Mouse (Mus musculus) neural tube, embryonic 14.5 days (tissue): ENCODE measurements around the gene Gng3. TPM values are rescaled to one million over a fixed set of nuclear protein-coding genes. Genes with fewer than 3 reads are reported as not detected.
"Not testable (repeated sequence)": the region's sequence is repeated elsewhere in the genome, so short reads cannot be mapped to it uniquely, and the experiment has no call there.

Source experiments
- ATAC-seq: fragments of 200-750 bp; cut with Nextera tagmentation; 2 replicates; pipeline ENCODE4 v1.8.0; 2017; ENCODE audit warnings: low read depth, mild to moderate bottlenecking, moderate TSS enrichment, moderate library complexity
- H3K27ac ChIP-seq: fragments of 300-500 bp; sonication (generic); 2 replicates; pipeline ENCODE4 v1.5.1; 2014; ENCODE audit warnings: low read depth, mild to moderate bottlenecking, control low read depth, low read length, moderate library complexity, mixed read lengths
- H3K27me3 ChIP-seq: fragments of 300-500 bp; sonication (generic); 2 replicates; pipeline ENCODE4 v1.6.1; 2014; ENCODE audit warnings: low read length; ENCODE audit not compliant: control insufficient read depth, insufficient read depth
- H3K36me3 ChIP-seq: fragments of 300-500 bp; sonication (generic); 2 replicates; pipeline ENCODE4 v1.6.1; 2014; ENCODE audit warnings: low read length, mixed read lengths; ENCODE audit not compliant: control insufficient read depth, insufficient read depth
- H3K4me1 ChIP-seq: fragments of 300-500 bp; sonication (generic); 2 replicates; pipeline ENCODE4 v1.6.1; 2014; ENCODE audit warnings: low read length; ENCODE audit not compliant: control insufficient read depth, insufficient read depth
- H3K4me2 ChIP-seq: fragments of 300-500 bp; sonication (generic); 2 replicates; pipeline ENCODE4 v1.6.1; 2014; ENCODE audit warnings: mild to moderate bottlenecking, low read depth, low read length, control low read depth
- H3K4me3 ChIP-seq: fragments of 300-500 bp; sonication (generic); 2 replicates; pipeline ENCODE4 v1.5.1; 2014; ENCODE audit warnings: low read depth, low read length, control low read depth, mixed read lengths
- H3K9ac ChIP-seq: fragments of 300-500 bp; sonication (generic); replicated peaks from 2 replicates; pipeline ENCODE4 v1.6.1; 2014; ENCODE audit warnings: low read depth, mild to moderate bottlenecking, control low read depth, low read length, mixed read lengths
- H3K9me3 ChIP-seq: fragments of 300-500 bp; sonication (generic); 2 replicates; pipeline ENCODE4 v1.6.1; 2016; ENCODE audit warnings: low read length; ENCODE audit not compliant: control insufficient read depth
- WGBS: fragments of 180-500 bp; shearing (Covaris S2); extraction: QIAGEN DNeasy Blood & Tissue Kit; methylation state at CpG from one replicate; pipeline ENCODE4 v1.1.7; 2014; 5-methylcytosine and 5-hydroxymethylcytosine counted together
- polyA plus RNA-seq: library from polyadenylated mRNA; unstranded; fragments of >200 nt; fragmentation: Nextera tagmentation; extraction: Ambion mirVana; gene quantifications from 2 replicates; pipeline ENCODE4 v1.2.1, GENCODE M21; 2014

The Gng3 gene
- polyA plus RNA-seq, 1 experiment from 2014 or later = 608 TPM

DNA sequence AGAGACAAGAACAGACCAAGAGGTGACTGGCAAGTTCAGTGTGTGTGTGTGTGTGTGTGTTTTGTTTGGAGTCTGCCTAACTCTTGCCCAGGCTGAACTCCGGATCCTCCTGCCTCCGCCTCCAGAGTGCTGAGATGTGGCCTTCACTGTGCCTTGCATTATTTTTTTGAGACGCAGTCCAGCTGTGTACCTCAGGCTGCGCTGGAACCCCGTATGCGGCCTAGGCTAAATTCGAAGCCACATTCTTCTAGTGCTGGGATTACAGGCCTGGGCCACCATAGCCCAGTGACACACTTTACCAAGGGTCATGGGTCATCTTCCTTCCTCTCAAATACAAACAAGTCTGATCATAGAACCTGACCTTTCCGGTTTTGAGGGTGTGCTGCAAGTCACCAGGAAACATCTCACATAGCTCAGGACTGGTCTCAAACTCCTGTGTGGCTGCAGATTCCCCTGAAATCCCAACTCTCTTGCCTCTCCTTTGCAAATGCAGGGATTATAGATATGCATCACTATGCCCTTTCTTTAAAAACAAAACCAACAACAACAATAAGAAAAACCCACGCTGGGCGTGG lies 33.4 kb upstream of the Gng3 start:
- 80% methylated on average over 10 of the region's 10 CpGs for WGBS
- Histone ChIP-seq H3K27ac (no peak overlapping the region), H3K4me1 (peaks cover 11% of the 10 kb centered on the region), H3K4me2 (peak overlapping the region; percentile 90), H3K4me3 (peak overlapping the region; percentile 98), H3K27me3 (no peaks in the 10 kb centered on the region; the same call in 1 of the 2 replicates), H3K9me3 (no peaks in the 10 kb centered on the region), H3K9ac (peak overlapping the region; percentile 97), H3K36me3 (peaks cover 34% of the 10 kb centered on the region)
- no peak for ATAC-seq

DNA sequence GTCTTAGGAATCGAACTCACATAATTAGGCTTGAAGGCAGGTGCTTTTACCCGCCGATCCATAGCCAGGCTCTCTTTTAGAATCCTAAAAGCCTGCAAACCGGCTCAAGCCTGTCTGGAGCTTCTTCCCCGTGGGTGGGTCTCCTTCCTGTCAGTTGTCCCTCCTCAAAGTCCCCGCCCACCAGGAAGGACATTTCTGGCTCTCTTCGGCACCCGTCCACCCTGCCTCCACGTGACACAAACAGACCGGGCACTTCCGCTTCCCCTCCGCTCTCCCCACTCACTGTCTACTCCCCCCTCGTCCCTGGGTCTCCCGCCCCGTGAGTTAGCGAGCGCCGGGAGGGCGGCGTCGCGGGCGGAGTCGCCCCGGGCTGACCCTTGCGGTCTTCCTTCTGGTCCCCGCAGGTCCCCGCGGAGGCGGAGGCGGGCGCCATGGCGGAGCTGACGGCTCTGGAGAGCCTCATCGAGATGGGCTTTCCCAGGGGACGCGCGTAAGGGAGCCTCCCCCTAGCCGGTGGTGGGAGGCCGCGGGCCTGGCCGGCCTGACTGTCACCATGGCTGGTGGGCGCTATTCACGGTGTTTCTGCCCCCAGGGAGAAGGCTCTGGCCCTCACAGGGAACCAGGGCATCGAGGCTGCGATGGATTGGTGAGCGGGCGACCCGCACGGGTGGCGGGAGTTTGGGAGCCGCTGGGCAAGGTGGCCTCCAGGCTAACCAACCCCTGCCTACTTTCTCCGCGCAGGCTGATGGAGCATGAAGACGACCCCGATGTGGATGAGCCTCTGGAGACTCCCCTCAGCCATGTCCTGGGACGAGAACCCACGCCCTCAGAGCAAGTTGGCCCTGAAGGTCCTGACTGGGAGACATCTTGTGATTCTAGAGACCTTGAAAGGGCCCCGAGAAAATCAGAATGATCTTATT lies 32.5 kb upstream of the Gng3 start, which contains the start of gene Ubxn1:
Gene Ubxn1, plus strand, starts transcription at position 230 of the 920 bp plus-strand sequence.
- peak within 1 kb of the TSS; percentile 98 for H3K4me3 ChIP-seq
- no peaks in the 10 kb centered on the region for H3K9me3 ChIP-seq
- no peaks in the 10 kb centered on the region; the same call in 1 of the 2 replicates for H3K27me3 ChIP-seq
- H3K4me1 ChIP-seq = peaks cover 11% of the 10 kb centered on the region
- ATAC-seq = peak; percentile 98
- H3K4me2 ChIP-seq = peak within 1 kb of the TSS; percentile 90
- peaks cover 30% of the 10 kb centered on the region for H3K36me3 ChIP-seq
- H3K27ac ChIP-seq = peak within 1 kb of the TSS; percentile 78
- WGBS = under 1% methylated on average over 56 of the region's 59 CpGs
- peak within 1 kb of the TSS; percentile 97 for H3K9ac ChIP-seq

DNA sequence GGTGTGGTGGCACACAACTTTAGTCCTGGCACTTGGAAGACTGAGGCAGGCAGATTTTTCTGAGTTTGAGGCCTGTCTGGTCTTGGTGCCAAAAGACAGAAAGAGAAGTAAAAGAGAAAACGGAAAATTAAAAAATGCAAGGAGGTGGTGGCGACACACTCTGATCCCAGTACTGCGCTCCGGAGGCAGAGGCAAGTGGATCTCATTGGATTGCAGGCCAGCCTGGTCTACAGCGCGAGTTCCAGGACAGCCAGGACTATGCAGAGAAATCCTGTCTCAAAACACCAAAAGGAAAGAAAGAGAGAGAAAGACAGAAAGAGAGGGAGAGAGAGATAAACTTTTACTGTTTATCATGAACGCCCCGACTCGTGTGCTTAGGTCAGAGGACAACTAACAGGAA lies 31.8 kb upstream of the Gng3 start:
- no peaks in the 10 kb centered on the region for H3K9me3 ChIP-seq
- ATAC-seq = peak; percentile 33
- H3K27ac ChIP-seq = peak overlapping the region; percentile 78
- WGBS = 61% methylated on average over 9 of the region's 9 CpGs
- peak overlapping the region; percentile 98 for H3K4me3 ChIP-seq
- peak overlapping the region; percentile 90 for H3K4me2 ChIP-seq
- no peaks in the 10 kb centered on the region; the same call in 1 of the 2 replicates for H3K27me3 ChIP-seq
- H3K9ac ChIP-seq = peak overlapping the region; percentile 97
- peaks cover 11% of the 10 kb centered on the region for H3K4me1 ChIP-seq
- H3K36me3 ChIP-seq = peaks cover 25% of the 10 kb centered on the region

DNA sequence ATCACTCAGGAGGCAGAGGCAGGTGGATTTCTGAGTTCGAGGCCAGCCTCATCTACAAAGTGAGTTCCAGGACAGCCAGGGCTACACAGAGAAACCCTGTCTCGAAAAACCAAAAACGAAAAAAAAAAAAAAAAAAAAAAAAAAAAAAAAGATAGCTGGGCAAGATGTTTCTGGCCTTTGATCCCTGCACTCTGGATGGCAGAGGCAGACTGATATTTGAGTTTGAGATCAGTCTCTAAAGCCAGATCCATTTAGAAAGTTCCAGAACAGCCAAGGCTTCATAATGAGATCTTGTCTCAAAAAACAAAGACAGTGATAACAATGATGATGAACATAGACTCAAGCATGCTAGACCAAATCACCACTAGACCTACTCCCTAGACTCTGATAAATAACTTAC lies 31.4 kb upstream of the Gng3 start:
- H3K27ac ChIP-seq, H3K9ac ChIP-seq, H3K4me3 ChIP-seq, H3K4me2 ChIP-seq, H3K9me3 ChIP-seq, ATAC-seq, H3K27me3 ChIP-seq: not testable (repeated sequence)
- Histone ChIP-seq H3K36me3 (peaks cover 20% of the 10 kb centered on the region), H3K4me1 (peaks cover 11% of the 10 kb centered on the region)
- WGBS = 95% methylated on average over 3 of the region's 3 CpGs

DNA sequence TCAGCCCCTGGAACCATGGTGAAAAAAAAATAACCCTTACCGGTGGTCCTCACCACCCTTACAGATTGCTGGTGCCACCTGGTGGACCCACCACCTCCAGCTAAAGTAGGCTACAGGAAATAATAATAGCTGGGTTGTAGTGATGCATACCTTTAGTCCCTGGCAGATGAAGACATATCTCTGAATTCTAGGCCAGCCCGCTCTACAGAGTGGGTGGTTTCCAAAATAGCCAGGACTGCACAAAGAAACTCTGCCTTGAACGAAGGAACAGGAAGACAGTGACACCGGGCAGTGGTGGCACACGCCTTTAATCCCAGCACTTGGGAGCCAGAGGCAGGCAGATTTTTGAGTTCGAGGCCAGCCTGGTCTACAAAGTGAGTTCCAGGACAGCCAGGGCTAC lies 25.3 kb upstream of the Gng3 start:
- H3K4me2 ChIP-seq = no peak overlapping the region
- no peaks in the 10 kb centered on the region for H3K36me3 ChIP-seq
- no peak overlapping the region for H3K27ac ChIP-seq
- H3K9me3 ChIP-seq = no peaks in the 10 kb centered on the region
- H3K4me3 ChIP-seq = no peak overlapping the region
- 87% methylated on average over 6 of the region's 6 CpGs for WGBS
- H3K4me1 ChIP-seq = no peaks in the 10 kb centered on the region
- H3K9ac ChIP-seq = no peak overlapping the region
- no peak for ATAC-seq
- H3K27me3 ChIP-seq = no peaks in the 10 kb centered on the region

DNA sequence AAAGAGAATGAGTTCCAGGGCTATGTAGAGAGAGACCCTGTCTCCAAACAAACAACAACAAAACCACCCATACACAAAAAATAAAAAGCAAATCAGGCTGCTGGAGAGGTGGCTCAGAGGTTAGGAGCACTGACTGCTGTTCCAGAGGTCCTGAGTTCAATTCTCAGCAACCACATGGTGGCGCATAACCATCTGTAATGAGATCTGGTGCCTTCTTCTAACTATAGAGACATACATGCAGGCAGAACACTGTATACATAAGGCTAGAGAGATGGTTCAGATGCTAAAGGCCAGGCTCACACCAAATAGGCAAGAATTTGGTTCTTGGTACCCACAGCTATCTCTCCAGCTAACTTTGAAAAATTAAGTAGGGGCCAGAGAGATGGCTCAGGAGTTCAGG lies 20.0 kb upstream of the Gng3 start:
- H3K9ac ChIP-seq = no peak overlapping the region

DNA sequence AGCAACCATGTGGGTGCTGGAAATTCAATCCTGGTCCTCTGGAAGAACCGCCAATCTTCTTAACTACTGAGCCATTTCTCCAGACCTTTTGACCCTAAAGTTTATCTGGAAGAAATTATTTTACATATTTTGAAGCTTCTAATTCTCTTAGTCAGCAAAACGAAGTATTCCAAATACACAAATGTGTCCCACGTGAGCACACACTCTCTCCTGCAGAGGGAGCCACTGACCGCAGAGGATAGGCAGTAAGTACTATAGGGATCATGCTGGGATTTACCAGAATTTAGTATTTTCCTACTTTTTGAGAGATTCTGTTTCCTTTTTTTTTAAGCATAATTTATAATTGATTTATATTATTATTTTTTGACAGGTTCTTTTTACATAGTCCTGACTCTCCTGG lies 18.7 kb upstream of the Gng3 start:
- no peak overlapping the region for H3K4me3 ChIP-seq
- H3K27ac ChIP-seq = no peak overlapping the region
- no peak overlapping the region for H3K4me2 ChIP-seq
- WGBS = 45% methylated on average over 4 of the region's 4 CpGs
- no peaks in the 10 kb centered on the region for H3K27me3 ChIP-seq
- ATAC-seq = no peak
- no peaks in the 10 kb centered on the region for H3K4me1 ChIP-seq
- no peaks in the 10 kb centered on the region for H3K36me3 ChIP-seq
- no peaks in the 10 kb centered on the region for H3K9me3 ChIP-seq
- no peak overlapping the region for H3K9ac ChIP-seq

More for the DNA sequence above, 20.0 kb upstream of the Gng3 start:
- H3K27me3 ChIP-seq = no peaks in the 10 kb centered on the region
- WGBS = 17% methylated on average over 1 of the region's 1 CpGs
- ATAC-seq = no peak
- H3K4me1 ChIP-seq = no peaks in the 10 kb centered on the region
- no peak overlapping the region for H3K27ac ChIP-seq
- no peak overlapping the region for H3K4me2 ChIP-seq
- no peak overlapping the region for H3K4me3 ChIP-seq
- H3K36me3 ChIP-seq = no peaks in the 10 kb centered on the region
- no peaks in the 10 kb centered on the region for H3K9me3 ChIP-seq

DNA sequence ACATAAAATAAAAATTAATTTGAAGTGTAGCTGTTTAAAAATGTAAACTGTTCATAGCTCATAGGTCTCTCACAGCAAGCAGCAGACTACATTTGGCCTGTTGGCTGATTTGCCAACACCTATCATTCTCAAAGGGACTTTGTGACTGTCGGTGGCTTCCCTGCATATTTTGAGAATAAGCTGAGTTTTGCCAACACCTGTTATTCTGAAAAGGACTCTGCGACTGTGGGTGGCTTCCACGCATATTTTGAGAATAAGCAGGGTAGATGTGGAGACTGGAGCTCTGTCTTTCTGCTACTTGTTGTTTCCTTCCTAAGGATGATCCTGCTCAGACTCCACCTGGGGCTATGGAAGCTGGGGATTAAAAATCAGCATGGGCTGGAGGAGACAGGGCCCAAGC lies 14.1 kb upstream of the Gng3 start:
- Histone ChIP-seq H3K4me2 (no peak overlapping the region), H3K27me3 (no peaks in the 10 kb centered on the region), H3K27ac (no peak overlapping the region), H3K36me3 (no peaks in the 10 kb centered on the region), H3K4me1 (no peaks in the 10 kb centered on the region), H3K9me3 (no peaks in the 10 kb centered on the region), H3K4me3 (no peak overlapping the region), H3K9ac (no peak overlapping the region)
- ATAC-seq = no peak
- 88% methylated on average over 3 of the region's 3 CpGs for WGBS
